Mouse (Mus musculus) heart, embryonic 11.5 days (tissue): ENCODE measurements around the gene Rplp2. TPM values are rescaled to one million over a fixed set of nuclear protein-coding genes. Genes with fewer than 3 reads are reported as not detected.

Experiments
- ATAC-seq: fragments of 200-750 bp; cut with Nextera tagmentation; replicated peaks from 2 replicates; pipeline ENCODE4 v1.8.0; 2017; ENCODE audit warnings: moderate library complexity; ENCODE audit not compliant: insufficient number of reproducible peaks, low FRiP score, low TSS enrichment
- H3K27ac ChIP-seq: fragments of 300-500 bp; sonication (generic); 2 replicates; pipeline ENCODE4 v1.5.1; 2014; ENCODE audit warnings: mild to moderate bottlenecking, low read depth, low read length
- H3K27me3 ChIP-seq: fragments of 300-500 bp; sonication (generic); 2 replicates; pipeline ENCODE4 v1.6.1; 2014; ENCODE audit warnings: mild to moderate bottlenecking, low read length, mixed read lengths; ENCODE audit not compliant: control insufficient read depth, insufficient read depth
- H3K36me3 ChIP-seq: fragments of 300-500 bp; sonication (generic); 2 replicates; pipeline ENCODE4 v1.6.1; 2014; ENCODE audit warnings: mild to moderate bottlenecking, low read length, moderate library complexity, mixed read lengths; ENCODE audit not compliant: control insufficient read depth, insufficient read depth
- H3K4me1 ChIP-seq: fragments of 300-500 bp; sonication (generic); 2 replicates; pipeline ENCODE4 v1.6.1; 2014; ENCODE audit warnings: low read length; ENCODE audit not compliant: control insufficient read depth, insufficient read depth
- H3K4me2 ChIP-seq: fragments of 300-500 bp; sonication (generic); 2 replicates; pipeline ENCODE4 v1.6.1; 2014; ENCODE audit warnings: mild to moderate bottlenecking, moderate library complexity
- H3K4me3 ChIP-seq: fragments of 300-500 bp; sonication (generic); 2 replicates; pipeline ENCODE4 v1.5.1; 2014; ENCODE audit warnings: low read depth, low read length
- H3K9ac ChIP-seq: fragments of 300-500 bp; sonication (generic); 2 replicates; pipeline ENCODE4 v1.6.1; 2014; ENCODE audit warnings: mild to moderate bottlenecking, low read depth, low read length, moderate library complexity
- H3K9me3 ChIP-seq: fragments of 300-500 bp; sonication (generic); replicated peaks from 2 replicates; pipeline ENCODE4 v1.6.1; 2016; ENCODE audit warnings: low read length; ENCODE audit not compliant: control insufficient read depth
- WGBS: fragments of 180-500 bp; shearing (Covaris S2); extraction: QIAGEN DNeasy Blood & Tissue Kit; methylation state at CpG from one replicate; pipeline ENCODE4 v1.1.7; 2014; ENCODE audit not compliant: insufficient replicate concordance; 5-methylcytosine and 5-hydroxymethylcytosine counted together
- polyA plus RNA-seq: library from polyadenylated mRNA; unstranded; fragments of >200 nt; fragmentation: Nextera tagmentation; extraction: Ambion mirVana; gene quantifications from 2 replicates; pipeline ENCODE4 v1.2.1, GENCODE M21; 2014

Gene Rplp2
- polyA plus RNA-seq, 1 experiment from 2014 or later: 1,016 TPM

- peak; percentile 95 for ATAC-seq
- H3K4me3 ChIP-seq: peak within 1 kb of the TSS; percentile 82
- H3K27me3 ChIP-seq: no peaks in the 10 kb centered on the region
- no peaks in the 10 kb centered on the region for H3K9me3 ChIP-seq
- under 1% methylated on average over 55 of the region's 56 CpGs for WGBS
- peaks cover 13% of the 10 kb centered on the region for H3K36me3 ChIP-seq
- H3K9ac ChIP-seq: peak within 1 kb of the TSS; percentile 95
- H3K4me1 ChIP-seq: 0 out of 2 replicates have a peak, but pooled peaks cover 5% of the 10 kb centered on the region
- H3K4me2 ChIP-seq: peak within 1 kb of the TSS; percentile 90
- H3K27ac ChIP-seq: peak within 1 kb of the TSS; percentile 79
Observed at GRCm38 (mm10) chr7:141413809-141414584, 33.2 kb upstream of the Rplp2 start, which contains the start of gene Gatd1. Gene Gatd1, minus strand, starts transcription at chr7:141414136.

DNA sequence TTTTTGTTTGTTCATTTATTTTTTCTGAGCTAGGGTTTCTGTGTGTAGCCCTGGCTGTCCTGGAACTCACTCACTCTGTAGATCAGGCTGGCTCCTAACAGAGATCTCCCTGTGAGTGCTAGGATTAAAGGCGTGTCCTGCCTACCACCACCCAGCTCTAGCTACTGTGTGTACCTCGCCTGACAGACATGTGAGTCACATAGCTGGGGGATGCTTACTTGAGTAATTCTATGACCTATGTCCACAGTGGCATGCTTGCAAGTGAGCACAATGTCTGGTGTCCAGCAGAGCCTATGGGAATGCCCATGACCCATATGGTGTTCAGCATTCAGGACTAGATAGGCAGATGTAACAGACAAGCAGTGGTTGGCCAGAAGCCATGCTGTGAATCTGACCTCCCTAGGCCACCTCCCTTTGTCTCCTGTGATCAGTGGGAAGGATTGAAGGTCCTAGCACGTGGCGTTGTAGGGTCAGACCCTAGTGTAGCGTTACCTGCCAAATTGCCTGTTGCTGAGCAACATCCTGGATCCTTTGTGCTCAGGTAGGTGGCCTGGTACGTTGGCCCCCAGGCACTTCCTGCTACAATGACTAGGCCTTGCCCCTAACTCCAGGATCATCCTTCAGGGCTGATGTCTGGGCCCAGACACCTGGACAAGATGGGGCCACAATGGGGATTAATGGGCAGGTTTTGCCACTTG lies 30.9 kb upstream of the Rplp2 start:
- no peak overlapping the region for H3K9ac ChIP-seq
- 0 out of 2 replicates have a peak, but pooled peaks cover 3% of the 10 kb centered on the region for H3K4me1 ChIP-seq
- ATAC-seq: no peak
- no peaks in the 10 kb centered on the region for H3K36me3 ChIP-seq
- no peaks in the 10 kb centered on the region for H3K9me3 ChIP-seq
- no peak overlapping the region for H3K4me2 ChIP-seq
- no peak overlapping the region for H3K27ac ChIP-seq
- 81% methylated on average over 6 of the region's 6 CpGs for WGBS
- no peak overlapping the region for H3K4me3 ChIP-seq
- no peaks in the 10 kb centered on the region for H3K27me3 ChIP-seq

GRCm38 (mm10) chr7:141417731-141418681 lies 29.2 kb upstream of the Rplp2 start:
- no peaks in the 10 kb centered on the region for H3K9me3 ChIP-seq
- H3K27ac ChIP-seq: no peak overlapping the region
- H3K9ac ChIP-seq: no peak overlapping the region
- no peaks in the 10 kb centered on the region for H3K36me3 ChIP-seq
- H3K27me3 ChIP-seq: no peaks in the 10 kb centered on the region
- H3K4me1 ChIP-seq: 0 out of 2 replicates have a peak, but pooled peaks cover 3% of the 10 kb centered on the region
- H3K4me3 ChIP-seq: no peak overlapping the region
- H3K4me2 ChIP-seq: no peak overlapping the region
- WGBS: 56% methylated on average over 8 of the region's 8 CpGs
- no peak for ATAC-seq

DNA sequence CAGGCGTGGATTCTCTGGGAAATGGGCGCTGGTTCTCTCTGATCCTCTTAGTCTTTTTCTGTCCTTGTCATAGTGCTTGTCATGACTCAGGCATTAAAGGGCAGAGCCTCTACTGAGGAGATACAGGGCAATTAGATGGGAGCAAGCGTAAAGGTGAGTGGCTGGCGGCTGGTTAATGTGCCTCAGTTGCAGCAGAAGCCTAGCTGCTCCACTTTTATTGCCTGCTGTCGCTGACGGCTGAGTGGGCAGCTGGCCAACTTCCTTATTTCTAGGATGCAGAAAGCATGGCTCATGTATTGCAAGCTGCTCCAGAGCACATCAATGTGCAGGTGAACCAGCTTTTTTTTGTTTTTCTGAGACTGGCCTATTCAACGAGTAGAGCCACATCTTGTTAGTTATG lies 28.2 kb upstream of the Rplp2 start:
- Histone ChIP-seq H3K27ac (no peak overlapping the region), H3K27me3 (no peaks in the 10 kb centered on the region), H3K9me3 (no peaks in the 10 kb centered on the region), H3K36me3 (no peaks in the 10 kb centered on the region), H3K9ac (no peak overlapping the region), H3K4me1 (0 out of 2 replicates have a peak, but pooled peaks cover 3% of the 10 kb centered on the region), H3K4me2 (no peak overlapping the region), H3K4me3 (no peak overlapping the region)
- no peak for ATAC-seq
- 74% methylated on average over 7 of the region's 7 CpGs for WGBS

DNA sequence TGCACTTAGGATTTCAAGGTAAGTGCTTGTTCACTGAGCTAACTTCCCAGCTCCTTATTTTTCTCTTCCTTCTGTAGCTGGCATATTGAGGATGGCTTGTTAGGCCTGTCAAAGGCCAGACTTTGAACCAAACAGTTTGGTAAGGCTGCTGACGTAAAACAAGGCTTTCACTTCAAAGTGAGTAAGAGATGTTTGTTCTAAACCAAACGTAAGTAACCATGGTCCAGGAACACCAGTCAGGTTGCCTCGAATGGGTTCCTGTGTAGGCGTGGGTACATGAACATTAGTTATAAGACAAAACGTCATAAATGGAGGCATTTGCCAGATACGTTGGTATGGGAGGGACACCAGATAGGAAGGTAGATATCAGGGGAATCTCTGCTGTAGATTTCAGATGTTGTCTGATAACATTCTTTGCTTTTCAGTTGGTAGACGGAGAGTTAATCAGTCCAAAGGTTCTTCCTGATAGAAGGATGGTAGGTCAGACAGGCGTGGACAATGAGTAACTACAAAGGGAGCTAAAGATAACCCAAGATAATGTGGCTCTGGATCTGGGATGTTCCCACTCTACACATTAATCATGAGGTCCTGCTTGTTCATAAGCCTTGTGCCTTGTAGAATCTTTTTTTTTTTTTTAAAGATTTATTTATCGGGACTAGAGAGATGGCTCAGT lies 27.0 kb upstream of the Rplp2 start:
- no peak overlapping the region for H3K4me2 ChIP-seq
- H3K4me1 ChIP-seq: no peaks in the 10 kb centered on the region
- 75% methylated on average over 9 of the region's 9 CpGs for WGBS
- H3K9ac ChIP-seq: no peak overlapping the region
- H3K27ac ChIP-seq: no peak overlapping the region
- H3K36me3 ChIP-seq: no peaks in the 10 kb centered on the region
- H3K27me3 ChIP-seq: no peaks in the 10 kb centered on the region
- no peak overlapping the region for H3K4me3 ChIP-seq
- ATAC-seq: no peak
- no peaks in the 10 kb centered on the region for H3K9me3 ChIP-seq

DNA sequence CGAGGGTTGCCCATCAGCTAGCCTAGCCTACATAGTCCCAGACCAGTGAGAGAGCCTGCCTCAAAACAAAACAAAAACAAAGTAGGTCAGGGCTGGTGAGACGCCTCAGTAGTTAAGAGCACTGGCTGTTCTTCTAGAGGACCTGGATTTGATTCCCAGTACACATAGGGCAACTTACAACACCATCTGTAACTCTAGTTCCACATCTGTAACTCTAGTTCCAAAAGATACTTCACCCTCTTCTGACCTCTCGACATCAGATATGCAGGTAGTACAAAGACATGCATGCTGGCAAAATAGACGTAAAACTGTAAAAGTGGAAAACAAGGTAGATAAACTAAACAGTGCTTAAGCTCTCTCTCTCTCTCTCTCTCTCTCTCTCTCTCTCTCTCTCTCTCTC lies 23.4 kb upstream of the Rplp2 start:
- 68% methylated on average over 4 of the region's 4 CpGs for WGBS

DNA sequence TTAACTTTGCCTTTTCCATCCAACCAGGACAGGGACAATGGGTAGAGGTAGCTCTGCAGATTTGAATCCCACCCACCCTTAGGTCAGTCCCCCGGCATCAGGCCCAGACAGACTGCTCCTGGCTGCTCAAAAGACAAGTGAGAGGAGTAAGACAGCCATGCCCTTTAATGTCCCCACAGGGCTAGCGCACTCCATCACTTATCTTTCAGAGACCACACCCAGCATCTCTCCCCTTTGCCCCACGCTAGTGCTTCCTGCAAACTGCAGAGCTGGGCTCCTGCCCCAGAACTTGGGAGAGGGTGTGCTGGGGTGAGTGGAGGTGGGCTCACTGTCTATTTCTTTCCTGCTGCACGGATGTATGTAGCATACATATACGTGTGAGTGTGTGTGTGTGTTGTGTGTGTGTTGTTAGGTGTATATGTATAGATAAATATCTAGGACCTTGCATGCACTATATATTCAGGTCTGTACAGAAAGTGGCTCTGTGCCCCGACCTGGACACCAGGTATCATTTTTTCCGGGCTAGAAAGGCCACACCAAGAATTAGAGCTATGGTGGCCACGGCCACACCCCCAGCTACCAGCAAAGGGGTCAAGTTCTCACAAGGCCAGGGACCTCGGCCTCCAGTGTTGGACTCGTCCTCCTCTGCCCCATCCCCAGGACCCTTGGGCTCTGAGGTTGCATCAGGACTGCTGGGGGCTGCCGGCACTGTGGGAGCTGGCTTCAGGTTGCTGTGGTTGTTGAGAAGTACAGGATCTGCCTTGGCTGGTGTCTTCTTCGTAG lies 20.0 kb upstream of the Rplp2 start:
- no peak overlapping the region for H3K4me2 ChIP-seq
- 0 out of 2 replicates have a peak, but pooled peaks cover 7% of the 10 kb centered on the region for H3K36me3 ChIP-seq
- peaks cover 23% of the 10 kb centered on the region for H3K4me1 ChIP-seq
- ATAC-seq: no peak
- H3K9me3 ChIP-seq: no peaks in the 10 kb centered on the region
- no peak overlapping the region for H3K9ac ChIP-seq
- H3K27me3 ChIP-seq: no peaks in the 10 kb centered on the region
- no peak overlapping the region for H3K4me3 ChIP-seq
- no peak overlapping the region for H3K27ac ChIP-seq
- 78% methylated on average over 12 of the region's 12 CpGs for WGBS

More for the DNA sequence above, 23.4 kb upstream of the Rplp2 start:
- no peak overlapping the region for H3K4me2 ChIP-seq
- no peak overlapping the region for H3K9ac ChIP-seq
- H3K9me3 ChIP-seq: no peaks in the 10 kb centered on the region
- no peak for ATAC-seq
- no peak overlapping the region for H3K27ac ChIP-seq
- H3K4me3 ChIP-seq: no peak overlapping the region
- H3K27me3 ChIP-seq: no peaks in the 10 kb centered on the region
- peaks cover 12% of the 10 kb centered on the region for H3K4me1 ChIP-seq
- no peaks in the 10 kb centered on the region for H3K36me3 ChIP-seq
